Mouse (Mus musculus) embryonic facial prominence, embryonic 10.5 days (tissue): ENCODE measurements around the gene Actl7b. TPM values are rescaled to one million over a fixed set of nuclear protein-coding genes. Genes with fewer than 3 reads are reported as not detected.

Experiments used
- polyA plus RNA-seq: library from polyadenylated mRNA; unstranded; fragments of >200 nt; fragmentation: Nextera tagmentation; extraction: Ambion mirVana; gene quantifications from 2 replicates; pipeline ENCODE4 v1.2.1, GENCODE M21; 2016

Actl7b gene
- polyA plus RNA-seq, 1 experiment from 2014 or later, result not detected

Other genes starting within 250 kb of the Actl7b start
- gene Gm26657, start 1.4 kb downstream of the Actl7b start, polyA plus RNA-seq, result not detected in 2 replicates
- not detected in 2 replicates for gene Actl7a, start 2.0 kb upstream of the Actl7b start, polyA plus RNA-seq
- 92.5 and 92.9 TPM in 2 replicates for gene Elp1, start 60.9 kb upstream of the Actl7b start, polyA plus RNA-seq
- gene Fam206a, start 60.9 kb upstream of the Actl7b start, polyA plus RNA-seq, result 27.6 and 28.1 TPM in 2 replicates
- gene Ctnnal1, start 123.7 kb upstream of the Actl7b start, polyA plus RNA-seq, result 37.1 and 39.4 TPM in 2 replicates
- gene Tmem245, start 206.0 kb upstream of the Actl7b start, polyA plus RNA-seq, result 14.2 and 14.9 TPM in 2 replicates
- gene Frrs1l, start 248.9 kb upstream of the Actl7b start, polyA plus RNA-seq, result 0.80 and 1.4 TPM in 2 replicates